Mouse (Mus musculus) forebrain, embryonic 11.5 days (tissue): ENCODE results near the gene Fam234b. TPM values are rescaled to one million over a fixed set of nuclear protein-coding genes. Genes with fewer than 3 reads are reported as not detected.
A peak's percentile ranks its signal among the peaks of the same experiment; 100 is the strongest.

Experiments
- ATAC-seq: fragments of 200-750 bp; cut with Nextera tagmentation; replicated peaks from 2 replicates; pipeline ENCODE4 v1.8.0; 2017; ENCODE audit warnings: moderate TSS enrichment; ENCODE audit not compliant: low FRiP score
- DNase-seq: peaks from one replicate; pipeline ENCODE4 v3.0.0-alpha.2; 2017; ENCODE audit warnings: low spot score
- H3K27ac ChIP-seq: fragments of 300-500 bp; sonication (generic); 2 replicates; pipeline ENCODE4 v1.5.1; 2014; ENCODE audit warnings: low read depth, low read length
- H3K27me3 ChIP-seq: fragments of 300-500 bp; sonication (generic); 2 replicates; pipeline ENCODE4 v1.6.1; 2014; ENCODE audit warnings: mild to moderate bottlenecking, low read length, mixed read lengths; ENCODE audit not compliant: control insufficient read depth, insufficient read depth
- H3K36me3 ChIP-seq: fragments of 300-500 bp; sonication (generic); 2 replicates; pipeline ENCODE4 v1.6.1; 2014; ENCODE audit warnings: mild to moderate bottlenecking, low read length, moderate library complexity, mixed read lengths; ENCODE audit not compliant: control insufficient read depth, insufficient read depth
- H3K4me1 ChIP-seq: fragments of 300-500 bp; sonication (generic); replicated peaks from 2 replicates; pipeline ENCODE4 v1.6.1; 2014; ENCODE audit warnings: low read length, mixed read lengths; ENCODE audit not compliant: control insufficient read depth, insufficient read depth
- H3K4me2 ChIP-seq: fragments of 300-500 bp; sonication (generic); 2 replicates; pipeline ENCODE4 v1.6.1; 2014; ENCODE audit warnings: low read depth, mild to moderate bottlenecking, low read length, moderate library complexity, mixed read lengths; ENCODE audit not compliant: severe bottlenecking
- H3K4me3 ChIP-seq: fragments of 300-500 bp; sonication (generic); 2 replicates; pipeline ENCODE4 v1.5.1; 2014; ENCODE audit warnings: low read depth, low read length
- H3K9ac ChIP-seq: fragments of 300-500 bp; sonication (generic); 2 replicates; pipeline ENCODE4 v1.6.1; 2014; ENCODE audit warnings: low read length
- H3K9me3 ChIP-seq: fragments of 300-500 bp; sonication (generic); 2 replicates; pipeline ENCODE4 v1.6.1; 2016; ENCODE audit warnings: low read length, mixed read lengths; ENCODE audit not compliant: control insufficient read depth
- WGBS: fragments of 180-500 bp; shearing (Covaris S2); extraction: QIAGEN DNeasy Blood & Tissue Kit; methylation state at CpG from one replicate; pipeline ENCODE4 v1.1.7; 2014; 5-methylcytosine and 5-hydroxymethylcytosine counted together
- polyA plus RNA-seq: library from polyadenylated mRNA; unstranded; fragments of >200 nt; fragmentation: Nextera tagmentation; extraction: Ambion mirVana; gene quantifications from 2 replicates; pipeline ENCODE4 v1.2.1, GENCODE M21; 2014

Gene Fam234b
- polyA plus RNA-seq, 1 experiment from 2014 or later: 34.2 TPM

DNA sequence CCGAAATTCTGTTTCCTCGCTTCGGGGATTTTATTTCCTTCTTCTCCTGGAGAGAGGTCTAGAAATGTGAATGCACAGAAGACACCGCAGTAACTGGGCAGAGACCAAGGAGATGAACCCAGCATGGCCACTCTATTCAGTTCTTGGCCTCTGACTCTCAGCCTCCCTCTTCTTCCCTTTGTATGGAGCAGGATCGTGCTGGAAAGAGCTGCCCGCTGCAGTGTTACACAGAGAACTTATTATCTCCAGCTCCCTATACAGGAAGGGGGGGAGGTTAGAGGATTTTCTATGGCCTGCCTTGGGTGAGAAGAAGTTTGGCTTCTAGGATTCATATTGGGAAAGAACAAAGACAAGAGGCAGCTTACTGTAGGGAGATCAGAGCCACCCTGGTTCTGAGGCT lies 7.7 kb upstream of the Fam234b start:
- no peak overlapping the region for H3K4me3 ChIP-seq
- WGBS: 55% methylated on average over 6 of the region's 6 CpGs
- no peaks in the 10 kb centered on the region for H3K36me3 ChIP-seq
- ATAC-seq (no peak), DNase-seq (no peak)
- no peaks in the 10 kb centered on the region; the same call in 1 of the 2 replicates for H3K4me1 ChIP-seq
- H3K4me2 ChIP-seq: no peak overlapping the region
- no peak overlapping the region for H3K27ac ChIP-seq
- H3K27me3 ChIP-seq: no peaks in the 10 kb centered on the region
- H3K9me3 ChIP-seq: no peaks in the 10 kb centered on the region
- no peak overlapping the region for H3K9ac ChIP-seq

DNA sequence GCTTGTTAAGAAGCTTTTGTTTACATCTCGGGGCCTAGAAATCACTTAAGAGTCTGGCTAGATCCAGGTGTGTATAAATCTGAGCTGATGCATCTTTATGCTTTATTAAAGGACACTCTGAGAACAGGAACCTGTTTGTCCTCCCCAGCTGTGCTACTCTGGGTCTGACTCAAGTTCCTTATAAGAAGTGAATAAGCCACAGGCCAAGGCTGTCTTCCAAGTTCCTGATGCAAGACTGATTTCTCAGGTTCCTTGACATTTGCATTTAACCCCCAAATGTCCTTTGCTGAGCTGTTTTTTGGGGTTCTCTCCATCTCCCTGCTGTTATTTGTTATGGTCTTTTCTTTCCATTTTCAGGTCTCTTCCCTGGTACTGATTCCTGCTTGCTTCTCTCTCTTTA lies 5.9 kb upstream of the Fam234b start:
- H3K4me1 ChIP-seq: no peaks in the 10 kb centered on the region; the same call in 1 of the 2 replicates
- H3K9me3 ChIP-seq: no peaks in the 10 kb centered on the region
- no peak overlapping the region for H3K27ac ChIP-seq
- ATAC-seq (no peak), DNase-seq (no peak)
- H3K4me3 ChIP-seq: no peak overlapping the region
- no peaks in the 10 kb centered on the region for H3K36me3 ChIP-seq
- H3K4me2 ChIP-seq: no peak overlapping the region
- no peak overlapping the region for H3K9ac ChIP-seq
- WGBS: 79% methylated on average over 1 of the region's 1 CpGs
- H3K27me3 ChIP-seq: no peaks in the 10 kb centered on the region

DNA sequence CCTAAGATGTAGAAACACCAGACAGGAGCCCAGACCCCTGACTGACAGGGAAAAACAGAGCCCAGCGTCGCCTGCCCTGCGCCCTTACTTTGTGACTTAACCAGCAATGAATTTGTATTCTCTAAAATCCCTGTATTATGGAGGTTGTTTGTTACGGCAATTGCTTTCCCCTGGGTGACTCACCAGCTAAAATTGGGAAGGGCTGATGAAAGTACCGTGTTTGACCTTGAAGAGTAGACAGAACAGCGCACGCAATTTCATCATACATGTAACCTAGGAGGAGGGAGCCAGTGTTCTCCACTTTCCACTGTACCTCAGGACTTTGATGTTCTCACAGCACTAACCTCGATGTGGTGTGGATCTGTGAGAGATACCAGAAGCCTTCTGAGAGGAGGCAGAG lies 4.8 kb upstream of the Fam234b start:
- Histone ChIP-seq H3K9ac (no peak overlapping the region), H3K4me3 (no peak overlapping the region), H3K9me3 (no peaks in the 10 kb centered on the region), H3K4me2 (no peak overlapping the region), H3K27ac (no peak overlapping the region), H3K4me1 (no peaks in the 10 kb centered on the region; the same call in 1 of the 2 replicates), H3K36me3 (no peaks in the 10 kb centered on the region), H3K27me3 (no peaks in the 10 kb centered on the region)
- DNase-seq (no peak), ATAC-seq (no peak)
- 78% methylated on average over 8 of the region's 8 CpGs for WGBS

DNA sequence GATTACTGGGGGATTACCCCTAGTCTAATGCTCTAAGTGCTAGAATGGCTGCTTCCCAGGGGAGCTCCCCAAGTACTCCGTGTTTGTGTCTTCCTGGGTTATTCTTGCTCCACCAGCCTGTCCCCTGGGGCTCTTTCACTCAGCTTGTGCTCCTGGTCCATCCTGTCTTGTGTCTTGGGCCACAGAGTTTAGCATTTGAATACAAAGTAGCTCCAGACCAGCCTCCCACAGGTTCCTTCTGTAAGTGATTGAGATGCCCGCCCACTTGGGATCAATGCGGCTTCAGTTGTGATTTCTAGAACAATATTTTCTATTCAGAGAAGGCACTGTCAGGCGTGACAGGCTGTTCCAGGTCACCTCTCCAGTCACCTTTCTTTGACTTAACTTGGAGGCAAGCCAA lies 4.0 kb upstream of the Fam234b start:
- no peaks in the 10 kb centered on the region for H3K27me3 ChIP-seq
- no peak overlapping the region for H3K4me2 ChIP-seq
- no peak overlapping the region for H3K4me3 ChIP-seq
- no peak for DNase-seq
- H3K9me3 ChIP-seq: no peaks in the 10 kb centered on the region
- H3K27ac ChIP-seq: no peak overlapping the region
- H3K9ac ChIP-seq: no peak overlapping the region
- no peak for ATAC-seq
- no peaks in the 10 kb centered on the region; the same call in 1 of the 2 replicates for H3K4me1 ChIP-seq
- no peaks in the 10 kb centered on the region for H3K36me3 ChIP-seq
- WGBS: 39% methylated on average over 4 of the region's 4 CpGs

DNA sequence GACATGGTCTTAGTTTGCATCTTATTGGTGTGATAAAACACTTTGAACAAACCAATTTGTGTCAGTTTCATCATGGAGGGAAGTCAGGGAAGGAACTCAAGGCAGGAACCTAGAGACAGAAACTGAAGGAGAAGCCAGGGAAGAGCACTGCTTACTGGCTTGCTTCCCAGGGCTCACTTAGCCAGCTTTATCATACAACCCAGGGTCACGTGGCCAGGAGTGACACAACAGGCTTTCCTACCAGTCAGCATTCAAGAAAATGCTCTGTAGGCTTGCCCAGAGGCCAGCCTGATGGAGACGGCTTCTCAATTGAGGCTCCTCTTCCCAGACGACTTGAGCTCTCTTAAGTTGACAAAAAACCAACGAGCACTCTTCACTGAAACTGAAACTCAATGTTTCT lies 2.9 kb upstream of the Fam234b start:
- ATAC-seq (no peak), DNase-seq (no peak)
- Histone ChIP-seq H3K36me3 (no peaks in the 10 kb centered on the region), H3K4me1 (no peaks in the 10 kb centered on the region; the same call in 1 of the 2 replicates), H3K9ac (no peak overlapping the region), H3K4me3 (no peak overlapping the region), H3K27ac (no peak overlapping the region), H3K27me3 (no peaks in the 10 kb centered on the region), H3K9me3 (no peaks in the 10 kb centered on the region), H3K4me2 (no peak overlapping the region)
- WGBS: 85% methylated on average over 4 of the region's 4 CpGs

DNA sequence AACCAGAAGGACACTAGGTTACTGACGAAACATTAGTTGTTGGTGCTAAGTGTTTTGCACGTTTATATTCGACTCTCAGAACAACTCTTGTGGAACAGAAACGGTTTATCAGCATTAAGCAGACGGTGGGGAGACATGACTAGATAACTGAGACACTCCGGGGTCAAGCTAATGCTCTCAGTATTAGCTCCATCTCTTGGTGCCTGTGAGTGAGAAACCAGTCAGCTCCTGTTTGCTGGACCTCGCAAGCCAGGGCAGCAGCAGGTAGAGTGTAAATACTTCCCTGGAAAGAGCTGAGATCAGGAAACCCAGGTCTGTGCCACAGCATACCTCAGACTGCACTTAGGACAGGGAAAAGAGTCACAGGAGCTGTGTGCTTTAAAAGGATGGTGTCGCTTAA lies 1.1 kb upstream of the Fam234b start:
- Histone ChIP-seq H3K27ac (no peak overlapping the region), H3K9ac (no peak overlapping the region), H3K9me3 (no peaks in the 10 kb centered on the region), H3K36me3 (no peaks in the 10 kb centered on the region), H3K4me3 (no peak overlapping the region), H3K4me2 (no peak overlapping the region), H3K27me3 (no peaks in the 10 kb centered on the region), H3K4me1 (no peaks in the 10 kb centered on the region; the same call in 1 of the 2 replicates)
- ATAC-seq (no peak), DNase-seq (no peak)
- WGBS: 82% methylated on average over 8 of the region's 8 CpGs

DNA sequence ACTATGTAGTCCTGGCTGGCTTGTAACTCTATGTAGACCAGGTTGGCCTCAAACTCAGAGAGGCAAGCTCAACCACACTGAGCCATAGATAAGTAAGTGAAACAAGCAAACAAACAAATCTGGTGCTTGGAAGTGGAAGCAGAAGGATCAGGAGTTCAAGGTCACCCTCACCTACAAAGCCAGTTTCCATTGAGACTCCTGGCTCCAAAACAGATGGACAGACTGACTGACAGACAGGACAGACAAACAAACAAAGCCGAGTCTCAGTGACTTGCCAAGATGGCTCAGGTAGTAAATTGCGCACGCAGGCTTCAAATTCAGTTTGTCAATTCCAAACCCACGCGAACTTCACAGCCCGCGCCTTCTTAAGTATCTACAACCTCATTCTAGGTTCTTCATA lies 331 bp upstream of the Fam234b start:
- Histone ChIP-seq H3K4me2 (peak overlapping the region; percentile 89), H3K27ac (no peak overlapping the region), H3K36me3 (no peaks in the 10 kb centered on the region), H3K9ac (peak overlapping the region; percentile 89), H3K27me3 (no peaks in the 10 kb centered on the region), H3K4me1 (no peaks in the 10 kb centered on the region; the same call in 1 of the 2 replicates), H3K4me3 (peak overlapping the region; percentile 84), H3K9me3 (no peaks in the 10 kb centered on the region)
- ATAC-seq: no peak; the same call in 1 of the 2 replicates
- DNase-seq: no peak
- WGBS: 17% methylated on average over 7 of the region's 7 CpGs

DNA sequence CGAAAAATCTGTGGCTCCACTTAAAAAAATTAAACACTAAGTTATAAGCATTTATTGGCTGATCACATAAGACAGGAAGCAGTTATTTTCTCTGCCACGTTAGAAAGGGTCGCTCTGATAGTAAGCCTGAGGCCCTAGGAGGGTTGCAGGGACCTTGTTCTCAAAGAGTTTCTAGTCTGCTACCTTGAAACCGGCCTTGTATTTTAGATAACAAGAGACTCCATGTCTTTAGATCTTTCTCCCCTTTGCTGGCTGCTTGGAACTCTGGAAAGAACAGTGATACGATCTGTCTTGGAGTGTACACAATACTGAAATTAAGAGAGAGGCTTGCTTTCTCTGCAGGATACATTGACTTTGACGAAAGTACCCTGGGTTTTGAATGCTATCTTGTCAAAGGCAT lies 949 bp downstream of the Fam234b start:
- 42% methylated on average over 6 of the region's 6 CpGs for WGBS

DNA sequence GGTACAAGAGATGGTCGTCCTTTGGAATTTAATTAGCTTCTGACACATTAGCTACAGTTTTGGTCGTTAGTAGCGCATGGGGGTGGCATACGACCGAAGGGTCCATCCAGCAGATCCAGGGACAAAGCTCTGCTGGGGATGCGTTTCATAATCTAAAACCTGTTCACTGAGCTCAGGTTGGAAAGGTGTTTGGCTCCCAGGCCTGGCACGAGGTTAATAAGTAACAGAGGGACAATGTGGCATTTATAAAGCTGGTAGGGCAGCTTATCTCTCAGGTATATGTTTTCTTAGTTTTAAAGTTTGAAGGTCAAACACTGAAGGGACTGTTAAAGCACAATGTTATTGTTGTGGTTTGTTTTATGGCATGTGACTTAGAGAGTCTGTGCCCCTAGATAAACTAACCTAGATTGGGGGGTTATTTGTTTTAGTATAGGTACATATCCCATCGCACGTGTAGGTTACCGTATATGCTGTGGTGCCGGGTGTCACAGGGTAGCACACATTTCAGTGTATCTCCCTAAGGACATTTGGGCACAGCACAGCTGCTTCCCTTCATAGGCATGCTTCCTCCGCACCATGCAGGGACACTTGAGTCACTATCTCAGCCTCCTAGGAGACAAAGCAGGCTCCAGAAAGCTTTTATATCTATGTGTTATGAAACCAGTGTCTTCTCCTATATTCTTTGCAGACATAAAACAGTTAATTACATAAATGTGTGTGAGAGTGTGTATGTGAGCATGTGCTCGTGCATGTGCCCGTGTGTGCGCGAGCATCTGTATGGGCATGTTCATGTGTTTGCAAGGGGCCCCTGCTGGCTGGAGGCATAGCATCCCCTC lies 2.6 kb downstream of the Fam234b start:
- WGBS: 83% methylated on average over 16 of the region's 16 CpGs
- no peaks in the 10 kb centered on the region for H3K9me3 ChIP-seq
- no peak overlapping the region for H3K4me3 ChIP-seq
- ATAC-seq (no peak), DNase-seq (no peak)
- no peaks in the 10 kb centered on the region; the same call in 1 of the 2 replicates for H3K4me1 ChIP-seq
- no peaks in the 10 kb centered on the region for H3K27me3 ChIP-seq
- no peak overlapping the region for H3K9ac ChIP-seq
- H3K36me3 ChIP-seq: no peaks in the 10 kb centered on the region
- no peak overlapping the region for H3K4me2 ChIP-seq
- no peak overlapping the region for H3K27ac ChIP-seq

More for the DNA sequence above, 949 bp downstream of the Fam234b start:
- Histone ChIP-seq H3K9ac (peak overlapping the region; percentile 89), H3K27me3 (no peaks in the 10 kb centered on the region), H3K27ac (no peak overlapping the region), H3K9me3 (no peaks in the 10 kb centered on the region), H3K4me3 (peak overlapping the region; percentile 84; the same call in 1 of the 2 replicates), H3K4me1 (no peaks in the 10 kb centered on the region; the same call in 1 of the 2 replicates), H3K4me2 (peak overlapping the region; percentile 89), H3K36me3 (no peaks in the 10 kb centered on the region)
- no peak for DNase-seq
- ATAC-seq: no peak
